Mouse (Mus musculus): ENCODE data around the gene Olfm2. TPM values are rescaled to one million over a fixed set of nuclear protein-coding genes. Genes with fewer than 3 reads are reported as not detected.
A peak's percentile ranks its signal among the peaks of the same experiment; 100 is the strongest.

Olfm2 gene
- polyA plus RNA-seq, 1 experiment: 2.2 TPM

DNA sequence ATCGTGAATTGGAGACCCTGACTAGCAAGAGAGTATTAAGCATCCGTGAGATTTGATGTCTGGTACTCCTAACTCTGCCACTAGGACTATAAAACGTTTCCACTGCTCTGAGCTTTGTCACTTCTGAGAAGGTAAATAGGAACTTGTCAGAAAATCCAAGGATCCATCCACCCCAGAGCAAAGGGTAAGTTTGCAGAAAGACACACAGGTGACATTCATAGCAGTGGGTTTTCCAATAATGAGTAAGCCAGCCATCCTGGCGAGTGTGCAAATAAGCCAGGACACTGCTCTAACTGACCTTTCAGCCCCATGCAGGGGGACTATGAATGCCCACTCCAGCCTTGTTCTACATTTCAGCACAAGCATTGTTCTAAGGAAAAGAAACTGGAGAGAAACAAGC lies 14.4 kb downstream of the Olfm2 start:
- H3K36me3 ChIP-seq (ENCODE audit: control insufficient read depth, insufficient read depth, low read length): no peaks in the 10 kb centered on the region
- no peak overlapping the region for H3K27ac ChIP-seq (ENCODE audit: insufficient read depth, low read depth, low read length)
- 30% methylated on average over 4 of the region's 4 CpGs for WGBS
- H3K4me1 ChIP-seq (ENCODE audit: control insufficient read depth, insufficient read depth, insufficient read length, low read length): peaks cover 4% of the 10 kb centered on the region
- no peak for TF ChIP-seq CTCF (IDR thresholded peaks at IDR 0.05; ENCODE audit: extremely low read depth, insufficient read length, insufficient replicate concordance, low read depth, low read length)
- no peak for TF ChIP-seq POLR2A (IDR thresholded peaks at IDR 0.05; ENCODE audit: low read depth, low read length)
- H3K27me3 ChIP-seq (ENCODE audit: control insufficient read depth, insufficient read depth, low read length): peaks cover 17% of the 10 kb centered on the region
- no peak overlapping the region for H3K4me3 ChIP-seq (ENCODE audit: low read depth, low read length)

DNA sequence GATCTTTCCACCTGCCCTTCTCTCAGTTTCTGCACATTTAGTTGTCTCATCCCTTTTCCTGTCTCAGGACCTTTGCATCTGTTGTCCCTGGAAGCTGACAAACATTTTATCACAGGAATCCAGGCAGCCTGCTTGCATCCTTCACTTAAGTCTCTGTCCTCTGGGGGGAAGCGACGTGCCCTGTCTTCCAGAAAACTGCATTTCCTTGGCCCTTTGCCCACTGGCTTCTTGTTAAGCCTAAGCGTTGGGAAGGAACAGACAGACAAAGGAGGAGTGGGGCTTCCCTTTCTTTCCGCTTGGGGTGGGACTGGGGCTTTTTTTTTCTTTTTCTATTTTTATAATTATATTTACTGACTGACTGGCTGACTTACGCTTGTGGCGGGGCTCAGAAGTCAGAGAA lies 16.7 kb downstream of the Olfm2 start:
- 49% methylated on average over 6 of the region's 6 CpGs for WGBS
- H3K27me3 ChIP-seq (ENCODE audit: control insufficient read depth, insufficient read depth, low read length): peaks cover 25% of the 10 kb centered on the region

DNA sequence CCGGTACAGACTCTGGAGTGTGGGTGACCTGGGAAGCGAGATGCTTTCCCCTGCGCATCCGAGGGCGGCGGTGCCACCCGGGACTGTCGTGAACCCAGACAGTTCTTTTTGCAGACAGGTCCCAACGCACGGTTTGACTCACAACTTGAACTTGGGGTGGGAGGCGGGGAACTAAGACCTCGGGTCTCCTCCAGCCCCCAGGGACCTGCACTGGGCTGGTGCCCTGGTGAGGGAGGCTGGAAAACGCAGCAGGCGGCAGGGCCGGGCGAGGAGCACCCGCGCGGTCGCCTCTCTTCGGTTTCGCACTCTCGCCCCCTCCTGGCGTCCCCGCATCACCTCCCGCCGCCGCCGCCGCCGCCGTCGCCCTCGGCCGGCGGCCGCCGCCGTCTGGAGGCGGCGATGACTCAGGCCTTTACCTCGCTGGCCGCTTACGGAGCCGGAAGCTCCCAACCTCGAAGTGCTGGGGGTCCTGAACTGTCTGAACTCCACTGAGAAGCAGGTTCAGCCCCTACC lies 18.5 kb downstream of the Olfm2 start:
- H3K36me3 ChIP-seq (ENCODE audit: control insufficient read depth, insufficient read depth, low read length): no peaks in the 10 kb centered on the region
- peaks cover 7% of the 10 kb centered on the region for H3K4me1 ChIP-seq (ENCODE audit: control insufficient read depth, insufficient read depth, insufficient read length, low read length)
- H3K27ac ChIP-seq (ENCODE audit: insufficient read depth, low read depth, low read length): no peak overlapping the region
- H3K27me3 ChIP-seq (ENCODE audit: control insufficient read depth, insufficient read depth, low read length): peaks cover 25% of the 10 kb centered on the region
- under 1% methylated on average over 45 of the region's 46 CpGs for WGBS
- peak overlapping the region; percentile 58 for H3K4me3 ChIP-seq (ENCODE audit: low read depth, low read length)
- TF ChIP-seq POLR2A (IDR thresholded peaks at IDR 0.05; ENCODE audit: low read depth, low read length): no peak

More for the DNA sequence above, 16.7 kb downstream of the Olfm2 start:
- Histone ChIP-seq H3K4me1 (ENCODE audit: control insufficient read depth, insufficient read depth, insufficient read length, low read length) (peaks cover 7% of the 10 kb centered on the region), H3K36me3 (ENCODE audit: control insufficient read depth, insufficient read depth, low read length) (no peaks in the 10 kb centered on the region), H3K27ac (ENCODE audit: insufficient read depth, low read depth, low read length) (no peak overlapping the region), H3K4me3 (ENCODE audit: low read depth, low read length) (no peak overlapping the region)
- TF ChIP-seq CTCF (IDR thresholded peaks at IDR 0.05; ENCODE audit: extremely low read depth, insufficient read length, insufficient replicate concordance, low read depth, low read length): no peak
- no peak for TF ChIP-seq POLR2A (IDR thresholded peaks at IDR 0.05; ENCODE audit: low read depth, low read length)

DNA sequence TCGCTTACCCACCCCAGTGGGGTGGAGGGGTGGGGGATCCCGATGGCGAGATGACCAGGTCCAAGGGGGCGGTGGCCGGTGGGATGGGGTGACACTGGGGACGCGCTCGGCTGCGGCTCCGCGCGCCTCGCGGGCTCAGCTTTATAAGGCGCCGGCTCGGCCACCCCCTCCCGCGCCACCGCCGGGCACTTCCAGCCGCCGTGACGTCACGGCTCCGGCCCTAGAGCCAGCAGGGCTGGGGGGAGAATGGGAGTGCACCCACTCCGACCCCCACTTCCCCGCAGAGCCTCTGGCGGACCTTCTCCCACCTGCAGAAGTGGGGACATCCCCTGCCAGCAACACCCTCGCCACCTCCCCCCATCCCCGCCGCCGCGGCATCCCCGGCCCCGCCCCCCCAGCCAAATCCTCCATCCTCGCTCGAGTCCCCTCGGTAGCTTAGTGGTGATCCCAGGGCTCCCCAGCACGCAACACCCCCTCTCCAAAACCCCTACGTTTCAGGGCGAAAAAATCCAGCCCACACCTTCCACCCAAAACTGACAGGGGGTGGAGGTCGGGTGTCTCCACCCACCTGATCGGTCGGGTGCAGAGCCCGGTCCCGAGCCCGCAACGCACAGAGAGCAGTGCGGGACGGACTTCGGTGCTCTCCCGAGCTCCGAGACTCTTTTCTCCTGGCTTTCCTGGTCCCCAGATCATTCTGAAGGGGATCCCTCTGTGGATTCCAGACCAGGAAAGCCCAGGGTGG lies 19.1 kb downstream of the Olfm2 start:
- TF ChIP-seq POLR2A (IDR thresholded peaks at IDR 0.05; ENCODE audit: low read depth, low read length) (no peak), CTCF (IDR thresholded peaks at IDR 0.05; ENCODE audit: extremely low read depth, insufficient read length, insufficient replicate concordance, low read depth, low read length) (no peak)
- Histone ChIP-seq H3K4me1 (ENCODE audit: control insufficient read depth, insufficient read depth, insufficient read length, low read length) (peaks cover 7% of the 10 kb centered on the region), H3K4me3 (ENCODE audit: low read depth, low read length) (peak overlapping the region; percentile 58)

DNA sequence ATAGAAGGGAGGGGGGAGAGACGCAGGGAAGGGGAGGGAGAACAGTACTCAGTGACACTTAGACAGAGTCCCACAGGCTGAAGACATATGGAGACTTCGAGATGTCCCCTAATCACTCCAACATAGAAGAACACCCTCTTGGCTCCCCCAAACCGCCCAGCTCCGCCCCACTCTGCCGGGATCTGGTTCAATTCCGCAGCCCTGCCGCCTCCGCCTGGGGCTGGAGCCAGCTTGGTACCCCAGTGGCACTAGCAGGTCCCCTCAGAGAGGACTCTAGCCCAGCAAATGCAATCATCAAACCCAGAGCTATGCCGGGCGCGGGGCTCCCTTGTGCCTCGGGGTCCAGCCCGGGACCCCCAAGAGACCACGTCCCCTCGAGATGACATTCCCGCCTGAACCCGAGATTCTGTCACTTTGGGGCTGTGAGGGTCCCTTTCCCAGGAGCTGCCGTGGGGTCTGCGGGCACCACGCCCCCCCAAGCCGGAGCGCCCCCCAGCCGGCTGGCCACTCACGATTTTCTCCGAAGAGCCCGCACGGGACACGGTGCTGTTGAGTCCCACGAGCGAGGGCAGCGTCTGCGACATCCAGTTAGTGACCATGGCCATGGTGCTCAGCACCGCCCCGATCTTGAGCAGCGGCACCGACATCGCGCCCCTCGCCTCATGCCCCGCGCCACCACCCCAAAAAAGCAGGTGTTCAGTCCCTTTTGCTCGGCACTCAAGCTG lies 19.9 kb downstream of the Olfm2 start:
- no peak for TF ChIP-seq CTCF (IDR thresholded peaks at IDR 0.05; ENCODE audit: extremely low read depth, insufficient read length, insufficient replicate concordance, low read depth, low read length)
- TF ChIP-seq POLR2A (IDR thresholded peaks at IDR 0.05; ENCODE audit: low read depth, low read length): no peak
- Histone ChIP-seq H3K4me1 (ENCODE audit: control insufficient read depth, insufficient read depth, insufficient read length, low read length) (peaks cover 7% of the 10 kb centered on the region), H3K4me3 (ENCODE audit: low read depth, low read length) (peak overlapping the region; percentile 58), H3K27ac (ENCODE audit: insufficient read depth, low read depth, low read length) (no peak overlapping the region), H3K36me3 (ENCODE audit: control insufficient read depth, insufficient read depth, low read length) (no peaks in the 10 kb centered on the region), H3K27me3 (ENCODE audit: control insufficient read depth, insufficient read depth, low read length) (peaks cover 25% of the 10 kb centered on the region)
- 4% methylated on average over 41 of the region's 42 CpGs for WGBS

More for the DNA sequence above, 19.1 kb downstream of the Olfm2 start:
- WGBS: 1% methylated on average over 52 of the region's 54 CpGs
- Histone ChIP-seq H3K27me3 (ENCODE audit: control insufficient read depth, insufficient read depth, low read length) (peaks cover 25% of the 10 kb centered on the region), H3K36me3 (ENCODE audit: control insufficient read depth, insufficient read depth, low read length) (no peaks in the 10 kb centered on the region), H3K27ac (ENCODE audit: insufficient read depth, low read depth, low read length) (no peak overlapping the region)

DNA sequence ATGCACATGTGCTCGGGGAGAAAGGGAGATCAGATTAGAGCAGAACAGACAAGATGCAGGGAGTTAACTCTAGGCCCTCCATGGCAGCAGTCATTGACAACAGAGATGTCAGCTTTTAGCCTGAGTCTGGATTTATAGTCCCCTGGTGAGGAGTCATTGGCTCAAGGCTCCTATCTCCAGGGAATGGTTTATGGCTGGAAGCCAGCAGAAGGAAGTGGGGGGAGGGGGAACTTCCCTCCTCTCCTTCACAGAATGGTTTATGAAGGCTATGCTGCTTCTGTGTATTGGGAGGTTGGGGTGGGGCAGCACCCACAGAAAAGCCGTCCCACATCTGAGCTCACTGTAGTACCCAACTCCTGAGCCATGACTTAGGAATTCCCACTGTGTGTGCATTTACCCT lies 24.6 kb downstream of the Olfm2 start:
- Histone ChIP-seq H3K27ac (ENCODE audit: insufficient read depth, low read depth, low read length) (no peak overlapping the region), H3K27me3 (ENCODE audit: control insufficient read depth, insufficient read depth, low read length) (peaks cover 5% of the 10 kb centered on the region), H3K4me3 (ENCODE audit: low read depth, low read length) (no peak overlapping the region), H3K36me3 (ENCODE audit: control insufficient read depth, insufficient read depth, low read length) (no peaks in the 10 kb centered on the region), H3K4me1 (ENCODE audit: control insufficient read depth, insufficient read depth, insufficient read length, low read length) (peaks cover 2% of the 10 kb centered on the region; the same call in 1 of the 2 replicates)
- 14% methylated on average over 2 of the region's 2 CpGs for WGBS
- no peak for TF ChIP-seq POLR2A (IDR thresholded peaks at IDR 0.05; ENCODE audit: low read depth, low read length)
- no peak for TF ChIP-seq CTCF (IDR thresholded peaks at IDR 0.05; ENCODE audit: extremely low read depth, insufficient read length, insufficient replicate concordance, low read depth, low read length)

DNA sequence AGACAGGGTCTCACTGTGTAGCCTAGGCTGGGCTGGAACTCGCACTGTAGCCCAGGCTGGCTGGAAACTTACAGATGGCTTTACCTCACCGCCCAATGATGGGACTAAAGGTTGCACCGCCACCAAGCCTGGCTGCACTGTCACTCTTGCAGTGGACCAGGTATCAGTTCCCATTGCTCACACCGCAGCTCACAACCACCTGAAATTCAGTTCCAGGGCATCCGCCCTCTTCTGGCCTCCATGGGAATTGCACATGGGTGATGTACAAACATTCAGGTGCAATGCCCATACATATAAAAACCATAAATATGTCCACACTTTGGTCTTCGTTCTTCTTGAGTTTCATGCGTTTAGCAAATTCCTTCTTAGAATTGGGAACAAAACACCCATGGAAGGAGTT lies 30.8 kb downstream of the Olfm2 start:
- no peaks in the 10 kb centered on the region for H3K36me3 ChIP-seq (ENCODE audit: control insufficient read depth, insufficient read depth, low read length)
- H3K4me3 ChIP-seq (ENCODE audit: low read depth, low read length): no peak overlapping the region
- no peaks in the 10 kb centered on the region for H3K27me3 ChIP-seq (ENCODE audit: control insufficient read depth, insufficient read depth, low read length)
- H3K27ac ChIP-seq (ENCODE audit: insufficient read depth, low read depth, low read length): no peak overlapping the region
- TF ChIP-seq POLR2A (IDR thresholded peaks at IDR 0.05; ENCODE audit: low read depth, low read length): no peak
- peak; percentile 35; the same call in 1 of the 2 replicates for TF ChIP-seq CTCF (IDR thresholded peaks at IDR 0.05; ENCODE audit: extremely low read depth, insufficient read length, insufficient replicate concordance, low read depth, low read length)
- H3K4me1 ChIP-seq (ENCODE audit: control insufficient read depth, insufficient read depth, insufficient read length, low read length): no peaks in the 10 kb centered on the region
- 74% methylated on average over 7 of the region's 7 CpGs for WGBS
